Mouse (Mus musculus) splenic B cell, adult 2 months (primary cell): Measurements from ENCODE around the gene Olfr845.

Experiments
- DNase-seq: peaks from one replicate; pipeline ENCODE4 v3.0.0-alpha.2; 2011; ENCODE audit warnings: low read depth, low spot score
- H3K27me3 ChIP-seq: 2 replicates; pipeline ENCODE4 v1.6.1; 2012; ENCODE audit warnings: mild to moderate bottlenecking, low read length, moderate library complexity, mixed read lengths; ENCODE audit not compliant: control insufficient read depth, poor library complexity, insufficient read depth, severe bottlenecking
- H3K36me3 ChIP-seq: 2 replicates; pipeline ENCODE4 v1.6.1; 2012; ENCODE audit warnings: mild to moderate bottlenecking, low read length, moderate library complexity, mixed read lengths; ENCODE audit not compliant: control insufficient read depth, poor library complexity, insufficient read depth, severe bottlenecking

Olfr845 gene

GRCm38 (mm10) chr9:19336157-19336556 lies at the start of gene Olfr845:
TSS of gene Olfr845 (plus strand) at chr9:19336457.
- no peak for DNase-seq
- no peaks in the 10 kb centered on the region for H3K27me3 ChIP-seq

GRCm38 (mm10) chr9:19316047-19316446 lies 20.2 kb upstream of the Olfr845 start, which contains the start of gene Olfr844:
TSS of gene Olfr844 (plus strand) at chr9:19316347.
- no peak for DNase-seq
- H3K27me3 ChIP-seq = no peaks in the 10 kb centered on the region
- no peaks in the 10 kb centered on the region for H3K36me3 ChIP-seq

More at GRCm38 (mm10) chr9:19336157-19336556, at the start of gene Olfr845:
- H3K36me3 ChIP-seq = no peaks in the 10 kb centered on the region

GRCm38 (mm10) chr9:19363905-19364304 lies 27.6 kb downstream of the Olfr845 start, which contains the start of gene Olfr846:
TSS of gene Olfr846 (minus strand) at chr9:19364005.
- DNase-seq = no peak
- Histone ChIP-seq H3K27me3 (no peaks in the 10 kb centered on the region), H3K36me3 (no peaks in the 10 kb centered on the region)

- Histone ChIP-seq H3K36me3 (no peaks in the 10 kb centered on the region), H3K27me3 (no peaks in the 10 kb centered on the region)
- DNase-seq = no peak
Observed at GRCm38 (mm10) chr9:19378569-19378968, 42.3 kb downstream of the Olfr845 start, which contains the start of gene Olfr847. TSS of gene Olfr847 (minus strand) at chr9:19378669.
